Mouse (Mus musculus) erythroblast, embryonic 14.5 days (primary cell): Measurements from ENCODE around the gene 2210407C18Rik.

ENCODE experiments used
- GATA1 ChIP-seq: IDR thresholded peaks from 2 replicates; pipeline ENCODE4 v1.6.1; 2012; ENCODE audit warnings: low read length, inconsistent platforms, mixed read lengths
- TAL1 ChIP-seq: IDR thresholded peaks from 3 replicates; pipeline ENCODE4 v1.6.1; 2012; ENCODE audit warnings: low read length, inconsistent platforms, mixed read lengths

GRCm38 (mm10) chr11:58597837-58598236 lies 18.0 kb downstream of the 2210407C18Rik start:
- no peak for TF ChIP-seq GATA1
- peak; percentile 37; the same call in 2 of the 3 replicates for TF ChIP-seq TAL1
